Mouse (Mus musculus) MEL (cell line): ENCODE measurements at regions not wholly inside any gene's neighbourhood (a gene's known extent, or its start where the extent isn't known, plus 50 kb on each side); places are given as distances from the start of the nearest gene placed in this dataset.

Source experiments
- CTCF ChIP-seq, 3 experiments: IDR thresholded peaks in 2 of 3; conservative IDR thresholded peaks in 1 of 3; 2 replicates each; pipeline ENCODE4 v1.5.1; 2011 to 2012; ENCODE audit warnings: low read length in 3 of 3, low read depth in 2 of 3, mild to moderate bottlenecking in 2 of 3, improper control_type of control experiment in 1 of 3, inconsistent platforms in 1 of 3, mixed read lengths in 1 of 3, moderate library complexity in 1 of 3; ENCODE audit not compliant: control insufficient read depth in 1 of 3, insufficient read depth in 1 of 3, poor library complexity in 1 of 3, severe bottlenecking in 1 of 3
- E2F4 ChIP-seq: IDR thresholded peaks from 2 replicates; pipeline ENCODE4 v1.6.1; 2011; ENCODE audit warnings: low read depth, low read length, improper control_type of control experiment, borderline replicate concordance
- GABPA ChIP-seq: IDR thresholded peaks from 2 replicates; pipeline ENCODE4 v1.6.1; 2012; ENCODE audit warnings: low read depth, mild to moderate bottlenecking, inconsistent platforms, low read length, improper control_type of control experiment, moderate library complexity
- GATA1 ChIP-seq: IDR thresholded peaks from 2 replicates; pipeline ENCODE4 v1.6.1; 2011; ENCODE audit warnings: low read depth, low read length, improper control_type of control experiment
- KAT2A ChIP-seq: conservative IDR thresholded peaks from 2 replicates; pipeline ENCODE4 v1.6.1; 2012; ENCODE audit warnings: low read depth, low read length, improper control_type of control experiment, inconsistent platforms
- POLR2A ChIP-seq, 2 experiments: IDR thresholded peaks; 2 replicates each; pipeline ENCODE4 v1.6.1; 2011 to 2012; ENCODE audit warnings: low read length in 2 of 2, mild to moderate bottlenecking in 2 of 2, control low read depth in 1 of 2, improper control_type of control experiment in 1 of 2, low read depth in 1 of 2, moderate library complexity in 1 of 2; ENCODE audit not compliant: control insufficient read depth in 1 of 2, insufficient read depth in 1 of 2, poor library complexity in 1 of 2
- POLR2AphosphoS5 ChIP-seq: IDR thresholded peaks from 2 replicates; pipeline ENCODE4 v1.6.1; 2012; ENCODE audit warnings: low read depth, borderline replicate concordance, mild to moderate bottlenecking, inconsistent platforms, low read length, moderate library complexity, mixed read lengths
- SMC3 ChIP-seq: IDR thresholded peaks from 2 replicates; pipeline ENCODE4 v1.6.1; 2011; ENCODE audit warnings: low read depth, low read length, improper control_type of control experiment
- TBP ChIP-seq: IDR thresholded peaks from 2 replicates; pipeline ENCODE4 v1.8.0; 2011; ENCODE audit warnings: low read depth, low read length, improper control_type of control experiment
- TCF12 ChIP-seq: IDR thresholded peaks from 2 replicates; pipeline ENCODE4 v1.6.1; 2014; ENCODE audit warnings: low read depth, mild to moderate bottlenecking, inconsistent platforms, low read length, improper control_type of control experiment, moderate library complexity
- USF1 ChIP-seq: IDR thresholded peaks from 2 replicates; pipeline ENCODE4 v1.6.1; 2014; ENCODE audit warnings: low read depth, mild to moderate bottlenecking, inconsistent platforms, low read length, improper control_type of control experiment, moderate library complexity
- ZMIZ1 ChIP-seq: IDR thresholded peaks from 2 replicates; pipeline ENCODE4 v1.6.1; 2012; ENCODE audit warnings: low read depth, mild to moderate bottlenecking, inconsistent platforms, low read length, improper control_type of control experiment, moderate library complexity
- ZNF384 ChIP-seq: IDR thresholded peaks from 2 replicates; pipeline ENCODE4 v1.6.1; 2012; ENCODE audit warnings: low read depth, mild to moderate bottlenecking, inconsistent platforms, low read length, improper control_type of control experiment

- TF ChIP-seq POLR2A (IDR thresholded peaks at IDR 0.05; ENCODE audit: control insufficient read depth in 1 of 2, insufficient read depth in 1 of 2, low read depth in 1 of 2, low read length in 2 of 2, poor library complexity in 1 of 2): no peak
- TF ChIP-seq GATA1: no peak
- no peak for TF ChIP-seq CTCF (IDR thresholded peaks at IDR 0.05 in 2 of 3, conservative IDR thresholded peaks at IDR 0.05 in 1 of 3; ENCODE audit: control insufficient read depth in 1 of 3, insufficient read depth in 1 of 3, low read depth in 2 of 3, low read length in 3 of 3, poor library complexity in 1 of 3, severe bottlenecking in 1 of 3)
- TF ChIP-seq GABPA: no peak
- TF ChIP-seq TCF12: no peak
- no peak for TF ChIP-seq POLR2AphosphoS5
- TF ChIP-seq ZMIZ1: no peak
- TF ChIP-seq SMC3: no peak
- no peak for TF ChIP-seq USF1
- TF ChIP-seq ZNF384: no peak
- TF ChIP-seq E2F4: no peak
- TF ChIP-seq KAT2A: no peak
- TF ChIP-seq TBP: no peak
Measured at GRCm38 (mm10) chr12:7637629-7638028, 339.8 kb upstream of the Apob start.
